Mouse (Mus musculus): ENCODE data around the gene Hunk.

Hunk gene

DNA sequence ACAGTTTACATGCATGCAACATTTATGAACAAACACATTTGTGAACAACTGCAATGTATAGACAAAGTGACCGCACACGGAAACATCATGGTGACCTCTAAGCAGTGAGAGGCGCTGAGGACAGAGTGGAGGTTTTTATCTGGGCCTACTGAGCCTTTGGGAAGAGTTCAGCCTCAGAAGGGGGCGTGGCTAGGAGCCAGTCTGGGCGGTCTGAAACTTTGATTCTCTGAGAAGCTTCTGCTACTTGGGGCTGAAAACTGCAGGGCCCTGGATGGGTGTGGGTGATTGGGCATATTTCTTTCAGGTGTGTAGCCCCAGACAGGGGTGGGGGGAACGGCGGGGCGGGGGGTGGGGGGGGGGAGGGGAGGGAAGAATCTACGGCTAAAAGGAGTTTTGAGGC, 14.5 kb downstream of the Hunk start:
- Histone ChIP-seq H3K9me3 (ENCODE audit: low read length) (no peaks in the 10 kb centered on the region), H3K4me3 (replicated peaks; ENCODE audit: low read length) (no peak overlapping the region), H3K27me3 (ENCODE audit: insufficient read depth, low read length) (no peaks in the 10 kb centered on the region), H3K36me3 (ENCODE audit: insufficient read depth, low read length) (no peaks in the 10 kb centered on the region), H3K4me1 (replicated peaks; ENCODE audit: low read depth, low read length) (peaks cover 39% of the 10 kb centered on the region)
- no peak for TF ChIP-seq NANOG (IDR thresholded peaks at IDR 0.05; ENCODE audit: borderline replicate concordance, low read length)
- TF ChIP-seq CTCF (conservative IDR thresholded peaks at IDR 0.05; ENCODE audit: low read length): no peak
- TF ChIP-seq POU5F1 (IDR thresholded peaks at IDR 0.05; ENCODE audit: borderline replicate concordance, low read length): no peak

DNA sequence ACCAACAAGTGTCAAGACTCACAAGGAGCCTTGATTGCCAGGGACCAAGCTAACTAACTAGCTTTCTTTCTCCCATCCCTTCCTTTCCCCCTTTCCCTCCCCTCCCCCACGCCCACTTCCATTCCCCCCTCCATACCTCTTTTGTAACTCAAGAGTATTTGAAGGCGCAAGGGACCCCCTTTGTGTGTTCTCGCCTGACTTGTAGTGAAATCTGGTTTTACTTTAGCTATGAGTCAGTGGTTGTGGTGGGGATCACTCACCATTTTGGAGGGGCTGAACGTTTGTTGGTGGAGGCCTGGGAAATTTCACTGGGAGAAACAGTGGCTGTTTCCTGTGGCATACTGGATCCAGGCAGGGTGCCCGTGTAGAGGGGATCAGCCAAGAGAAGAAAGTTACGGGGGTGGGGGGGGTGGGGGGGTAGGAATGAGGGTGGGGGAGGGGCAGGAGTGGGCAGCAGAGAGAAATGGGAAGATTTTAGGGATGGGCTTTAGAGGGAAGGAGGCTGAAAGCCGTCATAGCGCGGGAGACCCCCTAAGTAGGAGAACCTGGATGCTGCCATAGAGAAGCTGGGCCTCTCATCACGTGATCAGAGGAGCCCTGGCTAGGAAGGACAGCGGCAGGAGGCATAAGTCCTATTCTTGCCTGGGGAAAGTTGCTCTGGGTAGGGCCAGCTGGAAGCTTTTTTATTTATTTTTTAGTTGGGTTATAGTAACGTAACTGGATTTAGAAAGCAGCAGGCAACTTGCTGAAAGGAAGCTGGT, 15.3 kb downstream of the Hunk start:
- Histone ChIP-seq H3K36me3 (ENCODE audit: insufficient read depth, low read length) (no peaks in the 10 kb centered on the region), H3K4me3 (replicated peaks; ENCODE audit: low read length) (peak overlapping the region; percentile 58), H3K9me3 (ENCODE audit: low read length) (no peaks in the 10 kb centered on the region), H3K4me1 (replicated peaks; ENCODE audit: low read depth, low read length) (peaks cover 46% of the 10 kb centered on the region), H3K27me3 (ENCODE audit: insufficient read depth, low read length) (no peaks in the 10 kb centered on the region)
- no peak for TF ChIP-seq POU5F1 (IDR thresholded peaks at IDR 0.05; ENCODE audit: borderline replicate concordance, low read length)
- no peak for TF ChIP-seq CTCF (conservative IDR thresholded peaks at IDR 0.05; ENCODE audit: low read length)
- no peak for TF ChIP-seq NANOG (IDR thresholded peaks at IDR 0.05; ENCODE audit: borderline replicate concordance, low read length)

DNA sequence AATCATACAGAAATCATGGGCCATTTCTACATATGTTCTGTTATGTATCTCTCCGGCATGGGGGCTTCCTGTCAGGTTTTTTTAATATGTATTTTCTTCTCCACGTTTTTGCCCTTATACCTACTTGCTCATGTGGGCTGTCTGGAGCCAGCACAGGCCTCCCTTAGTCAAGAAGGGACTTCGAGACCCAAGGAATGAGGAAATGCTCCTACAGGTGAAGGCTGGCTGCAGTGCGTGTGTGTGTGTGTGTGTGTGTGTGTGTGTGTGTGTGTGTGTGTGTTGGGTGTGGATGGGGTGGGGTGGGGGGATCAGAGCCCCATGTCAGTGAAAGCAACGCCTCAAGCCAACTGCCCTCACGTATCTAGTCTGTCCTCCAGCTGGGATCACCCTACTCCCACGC, 16.5 kb downstream of the Hunk start:
- no peaks in the 10 kb centered on the region for H3K9me3 ChIP-seq (ENCODE audit: low read length)
- H3K36me3 ChIP-seq (ENCODE audit: insufficient read depth, low read length): no peaks in the 10 kb centered on the region
- no peaks in the 10 kb centered on the region for H3K27me3 ChIP-seq (ENCODE audit: insufficient read depth, low read length)
- H3K4me1 ChIP-seq (replicated peaks; ENCODE audit: low read depth, low read length): peaks cover 55% of the 10 kb centered on the region
- peak overlapping the region; percentile 58; the same call in 1 of the 2 replicates for H3K4me3 ChIP-seq (replicated peaks; ENCODE audit: low read length)
- no peak for TF ChIP-seq POU5F1 (IDR thresholded peaks at IDR 0.05; ENCODE audit: borderline replicate concordance, low read length)

DNA sequence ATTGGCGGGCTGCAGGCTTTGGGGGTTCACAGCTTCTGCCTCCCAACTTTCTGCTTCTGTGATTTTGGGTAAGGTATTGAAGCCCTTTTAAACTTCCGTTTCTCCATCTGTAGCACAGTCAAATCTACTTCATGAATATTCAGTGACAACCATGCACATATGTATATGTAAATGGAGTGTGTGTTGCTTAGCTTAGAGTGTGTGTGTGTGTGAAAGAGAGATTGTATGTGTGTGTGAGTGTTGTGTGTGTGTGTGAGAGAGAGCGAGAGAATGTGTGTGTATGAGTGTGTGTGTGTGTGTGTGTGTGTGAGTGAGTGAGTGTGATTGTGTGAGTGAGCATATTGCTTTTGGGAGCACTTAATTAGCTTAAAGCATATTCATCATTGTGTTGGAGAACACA, 19.4 kb downstream of the Hunk start:
- no peaks in the 10 kb centered on the region for H3K9me3 ChIP-seq (ENCODE audit: low read length)
- H3K27me3 ChIP-seq (ENCODE audit: insufficient read depth, low read length): no peaks in the 10 kb centered on the region
- TF ChIP-seq NANOG (IDR thresholded peaks at IDR 0.05; ENCODE audit: borderline replicate concordance, low read length) (no peak), POU5F1 (IDR thresholded peaks at IDR 0.05; ENCODE audit: borderline replicate concordance, low read length) (no peak), CTCF (conservative IDR thresholded peaks at IDR 0.05; ENCODE audit: low read length) (no peak)
- no peak overlapping the region for H3K4me3 ChIP-seq (replicated peaks; ENCODE audit: low read length)
- no peaks in the 10 kb centered on the region for H3K36me3 ChIP-seq (ENCODE audit: insufficient read depth, low read length)
- H3K4me1 ChIP-seq (replicated peaks; ENCODE audit: low read depth, low read length): peaks cover 73% of the 10 kb centered on the region

DNA sequence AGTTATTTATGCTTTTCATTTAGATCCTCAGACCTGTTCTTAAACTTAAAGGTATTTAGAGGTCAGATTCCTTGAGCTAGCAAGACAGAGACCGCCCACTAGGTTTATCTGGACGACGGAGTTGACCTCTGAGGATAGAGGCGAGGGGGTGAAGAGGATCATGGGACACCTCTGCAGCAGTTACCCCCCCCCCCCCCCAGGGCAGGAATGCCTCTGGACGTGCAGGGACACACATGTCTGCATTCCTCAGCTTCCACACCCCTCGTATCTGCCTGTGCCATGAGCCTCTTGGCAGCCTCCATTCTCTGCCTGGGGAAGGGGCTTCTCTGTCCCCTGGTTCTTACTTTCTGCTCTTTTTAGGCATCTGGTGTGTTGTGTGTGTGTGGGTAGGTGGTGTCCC, 19.8 kb downstream of the Hunk start:
- Histone ChIP-seq H3K4me3 (replicated peaks; ENCODE audit: low read length) (no peak overlapping the region), H3K4me1 (replicated peaks; ENCODE audit: low read depth, low read length) (peaks cover 76% of the 10 kb centered on the region), H3K36me3 (ENCODE audit: insufficient read depth, low read length) (no peaks in the 10 kb centered on the region), H3K27me3 (ENCODE audit: insufficient read depth, low read length) (no peaks in the 10 kb centered on the region), H3K9me3 (ENCODE audit: low read length) (no peaks in the 10 kb centered on the region)
- no peak for TF ChIP-seq POU5F1 (IDR thresholded peaks at IDR 0.05; ENCODE audit: borderline replicate concordance, low read length)
- no peak for TF ChIP-seq NANOG (IDR thresholded peaks at IDR 0.05; ENCODE audit: borderline replicate concordance, low read length)
- TF ChIP-seq CTCF (conservative IDR thresholded peaks at IDR 0.05; ENCODE audit: low read length): no peak

DNA sequence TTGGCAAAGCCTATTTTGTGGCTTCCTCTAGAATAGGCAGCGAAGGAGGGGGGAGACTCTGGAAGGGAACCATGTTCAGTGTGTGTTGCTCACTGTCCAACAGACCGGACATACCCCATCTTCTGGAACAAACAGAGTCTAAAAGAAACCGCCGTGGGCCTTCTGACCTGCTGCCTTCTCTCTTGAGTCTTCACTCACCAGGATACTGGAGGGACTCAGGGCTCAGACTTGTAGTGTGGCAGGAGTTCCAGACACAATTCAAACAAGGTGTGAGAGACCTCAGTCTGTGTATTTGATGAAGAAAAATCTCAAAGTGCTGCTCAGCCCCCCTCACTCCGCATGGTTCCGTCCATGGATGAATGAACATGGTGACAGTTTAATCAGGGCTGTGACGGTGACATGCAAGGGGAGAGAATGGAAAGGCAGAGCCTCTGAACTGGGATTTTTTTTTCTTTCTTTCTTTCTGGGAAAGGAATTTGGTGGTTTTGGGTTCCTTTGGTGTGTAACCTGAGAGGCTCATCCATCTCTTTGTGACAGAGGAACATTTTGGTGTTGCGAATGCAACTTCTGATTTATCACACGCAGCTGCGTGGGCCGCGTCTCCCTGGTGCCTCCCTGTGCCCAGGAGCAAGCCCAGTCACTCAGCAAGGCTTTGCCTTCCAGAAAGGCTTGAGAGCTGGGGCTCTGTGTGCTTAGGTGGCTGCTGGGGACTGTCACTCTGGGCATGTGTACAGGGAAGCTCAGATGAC, 21.9 kb downstream of the Hunk start:
- H3K9me3 ChIP-seq (ENCODE audit: low read length): no peaks in the 10 kb centered on the region
- peaks cover 9% of the 10 kb centered on the region for H3K36me3 ChIP-seq (ENCODE audit: insufficient read depth, low read length)
- H3K27me3 ChIP-seq (ENCODE audit: insufficient read depth, low read length): no peaks in the 10 kb centered on the region
- peak overlapping the region; percentile 26 for H3K4me3 ChIP-seq (replicated peaks; ENCODE audit: low read length)
- TF ChIP-seq NANOG (IDR thresholded peaks at IDR 0.05; ENCODE audit: borderline replicate concordance, low read length): no peak
- TF ChIP-seq POU5F1 (IDR thresholded peaks at IDR 0.05; ENCODE audit: borderline replicate concordance, low read length): no peak
- no peak for TF ChIP-seq CTCF (conservative IDR thresholded peaks at IDR 0.05; ENCODE audit: low read length)
- H3K4me1 ChIP-seq (replicated peaks; ENCODE audit: low read depth, low read length): peaks cover 62% of the 10 kb centered on the region

DNA sequence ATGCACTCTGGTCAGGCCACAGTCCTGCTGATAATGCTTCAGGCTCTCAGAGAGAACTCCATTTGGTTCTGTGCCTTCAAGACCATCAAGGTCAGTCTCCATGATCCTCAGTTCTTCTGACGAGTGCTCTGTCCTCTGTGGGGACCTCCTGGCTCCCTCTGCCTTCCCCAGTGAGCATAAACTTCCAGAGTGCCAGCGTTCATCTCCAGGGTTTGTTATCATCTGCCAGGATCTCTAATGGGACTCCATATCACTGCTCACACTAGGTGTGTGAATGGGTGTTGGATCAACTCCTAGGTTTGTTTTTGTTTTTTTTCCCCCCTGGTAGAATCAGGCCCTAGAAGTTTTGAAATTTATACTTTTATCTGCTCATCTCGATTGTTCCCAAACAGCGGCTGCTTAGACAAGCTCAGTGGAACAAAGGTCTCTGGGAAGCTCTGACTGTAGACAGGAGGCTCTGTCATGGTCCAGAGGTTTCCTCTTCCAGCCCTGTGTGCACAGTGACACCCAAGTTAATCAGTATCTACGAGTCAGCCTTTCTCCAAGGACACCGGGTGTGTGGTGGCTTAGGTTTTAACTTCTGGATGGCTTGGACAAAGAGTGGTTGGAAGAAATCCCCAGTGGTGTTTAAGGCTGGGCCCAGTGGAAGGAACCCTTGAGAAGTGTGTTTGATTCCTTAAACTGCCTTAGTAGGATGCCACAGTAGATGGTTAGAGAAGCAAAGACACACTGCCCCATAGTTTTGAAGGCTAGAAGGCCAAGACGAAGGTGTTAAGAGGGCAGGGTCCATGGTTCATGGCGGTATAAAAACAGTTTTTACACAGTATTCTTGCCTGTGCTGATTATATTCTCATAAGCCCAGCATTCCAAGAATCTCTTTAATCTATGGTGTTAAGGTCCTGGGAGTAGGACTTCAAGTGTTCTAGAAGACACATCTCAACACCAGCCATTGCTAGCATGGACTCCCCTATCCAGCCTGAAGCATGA, 26.6 kb downstream of the Hunk start:
- H3K27me3 ChIP-seq (ENCODE audit: insufficient read depth, low read length): no peaks in the 10 kb centered on the region
- TF ChIP-seq CTCF (conservative IDR thresholded peaks at IDR 0.05; ENCODE audit: low read length) (no peak), POU5F1 (IDR thresholded peaks at IDR 0.05; ENCODE audit: borderline replicate concordance, low read length) (no peak), NANOG (IDR thresholded peaks at IDR 0.05; ENCODE audit: borderline replicate concordance, low read length) (no peak)

DNA sequence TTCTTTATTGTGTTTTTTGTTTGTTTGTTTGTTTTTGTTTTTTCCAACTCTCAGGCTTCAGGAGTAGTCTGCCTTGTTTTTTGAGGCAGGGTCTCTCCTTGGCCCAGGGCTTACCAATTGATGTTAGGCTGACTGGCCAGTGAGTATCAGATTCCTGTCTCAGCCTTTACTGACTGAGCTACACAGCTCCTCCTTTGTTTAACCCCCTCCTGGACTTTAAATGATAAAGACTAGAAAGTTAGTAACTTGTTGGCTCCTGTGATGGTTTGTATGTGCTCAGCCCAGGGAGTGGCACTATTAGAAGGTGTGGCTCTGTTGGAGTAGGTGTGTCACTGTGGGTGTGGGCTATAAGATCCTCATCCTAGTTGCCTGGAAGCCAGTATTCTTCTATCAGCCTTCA, 30.8 kb downstream of the Hunk start:
- H3K36me3 ChIP-seq (ENCODE audit: insufficient read depth, low read length): peaks cover 12% of the 10 kb centered on the region
- TF ChIP-seq CTCF (conservative IDR thresholded peaks at IDR 0.05; ENCODE audit: low read length) (no peak), POU5F1 (IDR thresholded peaks at IDR 0.05; ENCODE audit: borderline replicate concordance, low read length) (no peak), NANOG (IDR thresholded peaks at IDR 0.05; ENCODE audit: borderline replicate concordance, low read length) (no peak)
- H3K27me3 ChIP-seq (ENCODE audit: insufficient read depth, low read length): no peaks in the 10 kb centered on the region
- no peak overlapping the region for H3K4me3 ChIP-seq (replicated peaks; ENCODE audit: low read length)
- H3K4me1 ChIP-seq (replicated peaks; ENCODE audit: low read depth, low read length): peaks cover 46% of the 10 kb centered on the region
- peaks cover 3% of the 10 kb centered on the region for H3K9me3 ChIP-seq (ENCODE audit: low read length)

More for the DNA sequence above, 26.6 kb downstream of the Hunk start:
- peaks cover 40% of the 10 kb centered on the region for H3K4me1 ChIP-seq (replicated peaks; ENCODE audit: low read depth, low read length)
- peaks cover 3% of the 10 kb centered on the region for H3K9me3 ChIP-seq (ENCODE audit: low read length)
- no peak overlapping the region for H3K4me3 ChIP-seq (replicated peaks; ENCODE audit: low read length)
- H3K36me3 ChIP-seq (ENCODE audit: insufficient read depth, low read length): peaks cover 12% of the 10 kb centered on the region

Data from E14TG2a.4 (cell line).